Mouse (Mus musculus): ENCODE measurements around the gene Tbc1d7. TPM values are rescaled to one million over a fixed set of nuclear protein-coding genes. Genes with fewer than 3 reads are reported as not detected.
A peak's percentile ranks its signal among the peaks of the same experiment; 100 is the strongest.

Gene Tbc1d7
- polyA plus RNA-seq, 1 experiment, result 7.2 TPM

DNA sequence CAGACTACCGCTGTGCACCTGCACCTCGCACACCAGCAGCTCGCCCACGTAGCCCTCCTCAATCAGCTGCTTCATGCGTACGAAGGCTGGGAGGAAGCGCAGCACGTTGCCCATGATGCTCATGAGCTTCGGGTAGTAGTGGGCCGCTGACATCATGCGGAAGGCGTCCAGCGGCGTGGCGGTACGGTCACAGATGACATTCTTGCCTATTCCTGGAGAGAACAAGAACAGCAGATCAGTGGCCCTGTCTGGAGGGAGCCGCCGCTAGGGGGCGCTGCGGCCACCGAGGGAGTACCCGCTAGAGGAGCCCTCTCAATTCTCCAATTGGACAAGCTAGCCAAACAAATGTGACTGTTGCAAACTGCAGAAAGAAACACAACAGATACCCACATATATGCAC is 29.7 kb upstream of the Tbc1d7 start:
- TF ChIP-seq GATA1 (IDR thresholded peaks at IDR 0.05; ENCODE audit: low read length), result no peak

DNA sequence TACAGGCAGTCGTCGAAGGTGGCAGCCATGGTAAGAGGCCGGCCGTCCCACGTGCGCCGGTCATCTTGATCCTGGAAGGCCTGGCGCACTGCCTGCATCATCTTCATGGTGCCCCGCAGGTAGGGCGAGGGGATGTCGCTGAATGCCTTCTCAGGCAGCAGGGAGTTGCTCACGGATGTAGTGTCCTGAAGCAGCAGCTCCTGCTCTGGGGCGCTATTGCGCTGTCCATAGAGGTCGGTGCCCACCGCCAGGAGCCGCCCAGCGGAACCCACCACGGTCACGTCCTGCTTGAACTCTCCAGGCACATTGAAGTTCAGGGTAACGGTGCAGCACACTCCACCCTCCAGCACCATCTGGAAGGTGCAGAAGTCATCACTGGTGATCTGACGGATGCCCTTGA is 29.2 kb upstream of the Tbc1d7 start:
- no peak for TF ChIP-seq GATA1 (IDR thresholded peaks at IDR 0.05; ENCODE audit: low read length)

DNA sequence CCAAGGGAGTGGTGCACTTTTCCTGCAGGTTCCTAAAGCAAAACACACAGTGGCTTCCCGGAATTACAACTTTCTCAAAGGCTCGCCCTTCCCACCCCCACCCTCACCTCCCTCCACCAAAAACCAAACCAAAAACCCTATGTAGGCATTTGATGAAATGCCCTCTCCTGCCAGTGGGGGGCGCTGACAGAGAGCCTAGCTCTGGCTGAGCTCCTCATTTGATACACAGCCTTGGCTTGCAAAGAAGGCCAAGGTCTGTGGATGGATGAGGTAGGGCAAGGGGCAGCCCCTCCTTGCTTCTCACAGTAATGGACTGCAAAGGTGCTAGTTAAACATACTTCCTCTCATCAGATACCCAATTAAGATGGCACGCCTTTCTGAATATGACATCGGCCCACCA is 28.4 kb upstream of the Tbc1d7 start:
- TF ChIP-seq GATA1 (IDR thresholded peaks at IDR 0.05; ENCODE audit: low read length), result no peak

DNA sequence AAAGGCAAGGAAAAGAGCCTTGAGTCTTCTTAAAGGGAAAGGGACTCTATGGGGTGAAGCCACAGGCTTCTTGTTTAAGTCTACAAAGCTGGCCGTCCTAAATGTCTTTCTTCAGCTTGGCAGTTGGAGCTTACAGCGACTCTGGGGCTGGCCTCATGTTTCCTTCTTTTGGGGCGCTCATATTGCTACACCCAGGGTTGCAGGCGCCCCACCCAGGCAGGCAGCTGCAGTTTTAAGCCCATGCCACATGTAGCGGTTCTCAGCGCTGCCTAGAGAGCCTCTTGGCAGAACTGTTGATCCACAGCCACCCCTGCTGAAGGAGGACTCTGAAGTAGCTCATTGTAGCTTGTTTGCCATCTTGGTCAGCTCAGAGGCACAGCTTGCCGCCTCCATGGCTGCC is 28.0 kb upstream of the Tbc1d7 start:
- TF ChIP-seq GATA1 (IDR thresholded peaks at IDR 0.05; ENCODE audit: low read length), result no peak

GRCm38 (mm10) chr13:43197187-43197586 is 25.9 kb upstream of the Tbc1d7 start:
- TF ChIP-seq GATA1 (IDR thresholded peaks at IDR 0.05; ENCODE audit: low read length), result no peak

- TF ChIP-seq GATA1 (IDR thresholded peaks at IDR 0.05; ENCODE audit: low read length), result no peak
These were observed 24.7 kb upstream of the Tbc1d7 start for GRCm38 (mm10) chr13:43196000-43196399.

- TF ChIP-seq GATA1 (IDR thresholded peaks at IDR 0.05; ENCODE audit: low read length), result no peak
These were observed 22.6 kb upstream of the Tbc1d7 start for GRCm38 (mm10) chr13:43193932-43194331.

- peak; percentile 95 for TF ChIP-seq GATA1 (IDR thresholded peaks at IDR 0.05; ENCODE audit: low read length)
These were observed 22.0 kb upstream of the Tbc1d7 start for GRCm38 (mm10) chr13:43193266-43193665.

- TF ChIP-seq GATA1 (IDR thresholded peaks at IDR 0.05; ENCODE audit: low read length), result peak; percentile 97
These were observed 20.5 kb upstream of the Tbc1d7 start for GRCm38 (mm10) chr13:43191741-43192192.

- TF ChIP-seq GATA1 (IDR thresholded peaks at IDR 0.05; ENCODE audit: low read length), result no peak
These were observed 20.0 kb upstream of the Tbc1d7 start for GRCm38 (mm10) chr13:43191290-43191689.

- TF ChIP-seq GATA1 (IDR thresholded peaks at IDR 0.05; ENCODE audit: low read length), result no peak
These were observed 16.4 kb upstream of the Tbc1d7 start for GRCm38 (mm10) chr13:43187736-43188135.

DNA sequence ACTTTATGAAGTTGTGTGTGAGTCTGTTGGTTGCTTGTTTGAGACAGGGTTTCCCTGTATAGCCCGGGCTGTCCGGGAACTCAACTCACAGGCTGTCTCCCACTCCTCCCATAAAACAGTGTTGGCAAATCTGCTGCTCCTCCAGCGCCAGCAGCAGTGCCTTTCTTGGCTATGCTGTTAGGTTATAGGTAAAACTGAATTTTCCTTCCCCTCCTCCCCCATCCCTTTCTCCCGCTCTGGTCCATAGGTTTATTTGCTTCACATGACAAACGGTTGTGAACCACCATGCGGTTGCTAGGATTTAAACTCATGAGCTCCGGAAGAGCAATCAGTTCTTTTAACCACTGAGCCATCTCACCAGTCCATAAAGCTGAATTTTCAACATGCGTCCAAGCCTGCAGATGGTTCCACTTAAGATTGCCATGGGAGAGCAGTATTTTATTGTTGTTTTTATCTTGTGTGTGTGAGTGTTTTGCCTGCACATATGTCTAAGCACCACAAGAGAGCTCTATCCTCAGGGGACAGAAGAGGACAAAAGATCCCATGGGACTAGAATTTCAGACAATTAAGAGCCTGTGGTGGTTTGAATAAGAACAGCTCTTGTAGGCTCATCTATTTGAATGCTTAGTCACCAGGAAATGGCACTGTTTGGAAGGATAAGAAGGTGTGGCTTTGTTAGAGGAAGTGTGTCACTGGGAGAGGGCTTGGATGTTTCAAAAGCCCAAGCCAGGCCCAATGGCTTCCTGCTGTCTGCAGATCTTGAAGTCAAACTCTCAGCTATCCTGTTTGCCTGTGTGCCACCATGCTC is 12.2 kb upstream of the Tbc1d7 start:
- TF ChIP-seq GATA1 (IDR thresholded peaks at IDR 0.05; ENCODE audit: low read length), result no peak

DNA sequence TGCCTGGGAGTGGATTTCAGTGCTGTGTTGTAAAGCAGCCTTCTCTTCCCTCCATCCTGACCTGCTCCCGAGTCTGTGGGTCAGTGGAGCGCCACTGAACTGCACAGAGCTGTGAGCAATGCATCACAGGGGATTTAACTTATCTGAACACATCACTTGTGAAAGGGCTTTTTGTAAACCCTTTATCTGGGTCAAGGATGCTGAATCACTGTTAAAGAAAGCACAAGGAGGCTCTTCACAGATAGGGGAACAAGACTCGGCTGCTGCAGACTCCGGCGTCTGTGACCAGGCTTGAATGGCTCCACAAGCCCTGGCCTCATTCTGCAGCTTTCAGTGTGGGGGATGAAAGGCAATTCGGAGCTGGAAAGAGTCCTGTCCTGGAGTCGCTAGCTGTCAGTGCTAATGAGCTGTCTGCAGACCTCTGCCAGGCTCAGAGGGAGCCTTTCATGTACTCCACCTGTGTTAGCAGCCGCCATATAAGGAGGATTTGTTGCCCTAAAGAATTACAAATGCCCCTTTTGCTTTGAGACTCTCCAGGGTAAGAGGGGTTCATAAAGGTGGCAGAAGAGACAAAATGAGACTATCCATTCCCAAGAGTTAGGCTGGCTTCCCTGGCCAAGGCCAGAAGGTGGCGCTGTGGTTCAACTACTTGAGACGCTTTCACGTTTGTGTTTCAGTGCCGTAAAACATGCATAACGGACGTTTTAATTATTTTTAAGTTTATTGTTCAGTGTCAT is 11.3 kb upstream of the Tbc1d7 start:
- peak; percentile 59 for TF ChIP-seq GATA1 (IDR thresholded peaks at IDR 0.05; ENCODE audit: low read length)

DNA sequence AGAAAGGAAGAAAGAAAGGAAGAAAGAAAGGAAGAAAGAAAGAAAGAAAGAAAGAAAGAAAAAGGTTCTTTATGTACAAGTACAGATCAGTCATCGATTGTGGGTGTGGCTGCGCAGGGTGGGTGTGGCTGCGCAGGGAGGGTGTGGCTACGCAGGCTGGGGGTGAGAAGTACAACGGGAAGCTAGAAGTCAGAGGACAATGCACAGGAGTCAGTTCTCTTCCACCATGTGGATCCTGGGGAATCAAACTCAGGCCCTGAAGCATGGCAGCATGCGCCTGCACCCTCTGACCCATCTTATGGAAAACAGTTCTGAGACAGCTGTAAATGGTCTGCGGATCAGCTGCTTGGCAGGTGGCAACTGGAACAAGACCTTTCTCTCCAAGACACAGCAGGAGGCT is 9.8 kb upstream of the Tbc1d7 start:
- TF ChIP-seq GATA1 (IDR thresholded peaks at IDR 0.05; ENCODE audit: low read length), result no peak

- TF ChIP-seq GATA1 (IDR thresholded peaks at IDR 0.05; ENCODE audit: low read length), result no peak
These were observed 6.0 kb upstream of the Tbc1d7 start for GRCm38 (mm10) chr13:43177317-43177716.

GRCm38 (mm10) chr13:43176676-43177075 is 5.4 kb upstream of the Tbc1d7 start:
- no peak for TF ChIP-seq GATA1 (IDR thresholded peaks at IDR 0.05; ENCODE audit: low read length)

DNA sequence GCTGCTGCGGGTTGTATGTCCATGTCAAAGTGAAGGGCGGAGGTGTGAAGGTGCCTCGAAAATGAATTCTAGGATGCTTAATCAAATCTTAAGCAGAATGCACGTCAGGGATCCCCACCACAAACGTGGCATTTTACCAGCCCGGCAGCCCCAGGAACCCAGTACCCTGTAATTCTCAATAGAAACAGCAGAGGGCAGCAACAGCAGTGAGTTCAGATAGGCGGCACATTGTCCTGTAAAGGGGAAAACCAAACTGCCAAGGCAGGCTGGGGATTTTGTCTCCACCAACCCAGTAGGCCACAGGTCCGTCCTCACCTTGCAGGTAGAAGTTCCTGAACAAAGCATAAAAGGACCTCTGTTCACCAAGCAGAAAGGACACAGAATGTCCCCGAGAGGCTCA is 2.0 kb upstream of the Tbc1d7 start:
- no peak for TF ChIP-seq GATA1 (IDR thresholded peaks at IDR 0.05; ENCODE audit: low read length)

Measured in G1E-ER4 (cell line).